Mouse (Mus musculus) lung, postnatal 0 days (tissue): ENCODE results near the gene Fam241b.

ENCODE experiments used
- CTCF ChIP-seq: IDR thresholded peaks from 2 replicates; pipeline ENCODE4 v1.5.1; 2016; ENCODE audit warnings: antibody characterized with exemption, mild to moderate bottlenecking
- EP300 ChIP-seq: IDR thresholded peaks from 2 replicates; pipeline ENCODE4 v1.6.1; 2016; ENCODE audit warnings: antibody characterized with exemption, mild to moderate bottlenecking, control low read depth

DNA sequence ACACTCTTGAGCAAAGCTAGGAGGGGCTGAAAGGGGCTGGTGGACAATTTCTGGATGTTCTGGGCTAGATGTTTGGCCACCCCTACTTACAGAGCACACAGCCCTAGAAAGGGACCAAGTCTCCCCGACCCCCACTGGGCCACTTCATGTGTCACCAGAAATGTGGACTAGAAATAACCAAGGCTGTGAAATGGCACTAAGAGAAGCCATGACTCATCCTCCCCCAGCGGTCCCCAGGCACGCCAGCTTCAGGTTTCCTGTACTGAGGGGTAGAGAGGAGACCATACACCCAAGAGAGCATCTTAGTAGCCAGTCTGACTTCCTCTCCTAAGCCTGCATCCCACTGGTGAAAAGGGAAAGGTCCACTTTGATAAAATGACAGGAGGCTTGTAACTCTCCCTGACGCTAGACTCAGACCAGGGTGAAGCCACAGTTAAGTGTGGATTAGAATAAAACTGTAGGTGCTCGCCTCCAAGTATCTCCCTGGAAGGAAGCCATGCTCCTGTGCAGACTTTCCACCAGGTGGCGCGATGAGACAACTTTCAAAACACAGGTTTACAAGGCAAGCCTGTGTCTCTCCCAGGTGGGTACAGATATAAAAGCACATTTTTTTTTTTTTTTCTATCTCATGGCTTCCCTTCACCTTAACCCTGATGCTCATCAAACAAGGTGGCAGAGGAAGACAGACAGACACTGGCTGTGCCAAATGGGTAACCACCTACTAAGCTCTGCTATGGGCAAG lies 38.7 kb downstream of the Fam241b start:
- TF ChIP-seq CTCF (peak; percentile 85), EP300 (no peak)
